Mouse (Mus musculus) limb, embryonic 15.5 days (tissue): Measurements from ENCODE around the gene Mast4. TPM values are rescaled to one million over a fixed set of nuclear protein-coding genes. Genes with fewer than 3 reads are reported as not detected.

ENCODE experiments used
- ATAC-seq: fragments of 200-750 bp; cut with Nextera tagmentation; 2 replicates; pipeline ENCODE4 v1.8.0; 2017; ENCODE audit warnings: low read depth, moderate TSS enrichment; ENCODE audit not compliant: insufficient number of reproducible peaks, low FRiP score, low TSS enrichment
- H3K27ac ChIP-seq: fragments of 300-500 bp; sonication (generic); 2 replicates; pipeline ENCODE4 v1.5.1; 2015; ENCODE audit warnings: moderate library complexity, mild to moderate bottlenecking, inconsistent platforms
- H3K27me3 ChIP-seq: fragments of 300-500 bp; sonication (generic); 2 replicates; pipeline ENCODE4 v1.6.1; 2015; ENCODE audit warnings: inconsistent platforms
- H3K36me3 ChIP-seq: fragments of 300-500 bp; sonication (generic); 2 replicates; pipeline ENCODE4 v1.6.1; 2015; ENCODE audit warnings: inconsistent platforms
- H3K4me1 ChIP-seq: fragments of 300-500 bp; sonication (generic); 2 replicates; pipeline ENCODE4 v1.6.1; 2015; ENCODE audit warnings: inconsistent platforms
- H3K4me2 ChIP-seq: fragments of 300-500 bp; sonication (generic); 2 replicates; pipeline ENCODE4 v1.6.1; 2015; ENCODE audit warnings: mild to moderate bottlenecking, inconsistent platforms
- H3K4me3 ChIP-seq: fragments of 300-500 bp; sonication (generic); 2 replicates; pipeline ENCODE4 v1.5.1; 2015; ENCODE audit warnings: mild to moderate bottlenecking, inconsistent platforms
- H3K9ac ChIP-seq: fragments of 300-500 bp; sonication (generic); 2 replicates; pipeline ENCODE4 v1.6.1; 2015; ENCODE audit warnings: inconsistent platforms
- H3K9me3 ChIP-seq: fragments of 300-500 bp; sonication (generic); 2 replicates; pipeline ENCODE4 v1.6.1; 2016; ENCODE audit warnings: inconsistent platforms
- WGBS: fragments of 180-500 bp; shearing (Covaris S2); methylation state at CpG from one replicate; pipeline ENCODE4 v1.1.7; 2015; 5-methylcytosine and 5-hydroxymethylcytosine counted together
- polyA plus RNA-seq: library from polyadenylated mRNA; unstranded; fragments of >200 nt; fragmentation: Nextera tagmentation; extraction: Ambion mirVana; gene quantifications from 2 replicates; pipeline ENCODE4 v1.2.1, GENCODE M21; 2015

Gene Mast4
- polyA plus RNA-seq, 1 experiment from 2014 or later = 26.3 TPM

- Histone ChIP-seq H3K36me3 (no peaks in the 10 kb centered on the region), H3K4me3 (no peak overlapping the region), H3K9ac (no peak overlapping the region), H3K27ac (no peak overlapping the region), H3K27me3 (no peaks in the 10 kb centered on the region), H3K4me2 (no peak overlapping the region), H3K4me1 (peaks cover 15% of the 10 kb centered on the region), H3K9me3 (no peaks in the 10 kb centered on the region)
- no peak for ATAC-seq
- 70% methylated on average over 11 of the region's 11 CpGs for WGBS
Observed at GRCm38 (mm10) chr13:102871380-102872104, 462.8 kb downstream of the Mast4 start.

GRCm38 (mm10) chr13:102869541-102869940 lies 464.8 kb downstream of the Mast4 start:
- WGBS = 81% methylated on average over 4 of the region's 4 CpGs

GRCm38 (mm10) chr13:102866816-102867215 lies 467.5 kb downstream of the Mast4 start:
- Histone ChIP-seq H3K9ac (no peak overlapping the region), H3K27me3 (no peaks in the 10 kb centered on the region), H3K4me2 (no peak overlapping the region), H3K36me3 (no peaks in the 10 kb centered on the region), H3K27ac (no peak overlapping the region), H3K4me3 (no peak overlapping the region), H3K9me3 (no peaks in the 10 kb centered on the region), H3K4me1 (peaks cover 9% of the 10 kb centered on the region; the same call in 1 of the 2 replicates)
- ATAC-seq = no peak

More at GRCm38 (mm10) chr13:102869541-102869940, 464.8 kb downstream of the Mast4 start:
- H3K4me3 ChIP-seq = no peak overlapping the region
- no peak overlapping the region for H3K9ac ChIP-seq
- peaks cover 11% of the 10 kb centered on the region; the same call in 1 of the 2 replicates for H3K4me1 ChIP-seq
- ATAC-seq = no peak
- no peaks in the 10 kb centered on the region for H3K36me3 ChIP-seq
- no peak overlapping the region for H3K4me2 ChIP-seq
- H3K9me3 ChIP-seq = no peaks in the 10 kb centered on the region
- no peak overlapping the region for H3K27ac ChIP-seq
- no peaks in the 10 kb centered on the region for H3K27me3 ChIP-seq

- H3K27ac ChIP-seq = no peak overlapping the region
- no peaks in the 10 kb centered on the region for H3K36me3 ChIP-seq
- ATAC-seq = no peak
- H3K4me3 ChIP-seq = no peak overlapping the region
- peaks cover 9% of the 10 kb centered on the region; the same call in 1 of the 2 replicates for H3K4me1 ChIP-seq
- H3K9me3 ChIP-seq = no peaks in the 10 kb centered on the region
- 55% methylated on average over 11 of the region's 11 CpGs for WGBS
- no peaks in the 10 kb centered on the region for H3K27me3 ChIP-seq
- no peak overlapping the region for H3K9ac ChIP-seq
- no peak overlapping the region for H3K4me2 ChIP-seq
Observed at GRCm38 (mm10) chr13:102865971-102866724, 468.1 kb downstream of the Mast4 start.

GRCm38 (mm10) chr13:102865494-102865893 lies 468.8 kb downstream of the Mast4 start:
- H3K4me3 ChIP-seq = no peak overlapping the region
- no peak overlapping the region for H3K4me2 ChIP-seq
- peaks cover 9% of the 10 kb centered on the region; the same call in 1 of the 2 replicates for H3K4me1 ChIP-seq
- ATAC-seq = no peak
- H3K27ac ChIP-seq = no peak overlapping the region
- no peaks in the 10 kb centered on the region for H3K27me3 ChIP-seq
- H3K9me3 ChIP-seq = no peaks in the 10 kb centered on the region
- 68% methylated on average over 3 of the region's 3 CpGs for WGBS
- H3K36me3 ChIP-seq = no peaks in the 10 kb centered on the region
- no peak overlapping the region for H3K9ac ChIP-seq

GRCm38 (mm10) chr13:102864840-102865239 lies 469.5 kb downstream of the Mast4 start:
- H3K27me3 ChIP-seq = no peaks in the 10 kb centered on the region
- no peak for ATAC-seq
- no peak overlapping the region for H3K27ac ChIP-seq
- no peak overlapping the region for H3K9ac ChIP-seq
- H3K4me3 ChIP-seq = no peak overlapping the region
- H3K9me3 ChIP-seq = no peaks in the 10 kb centered on the region
- 85% methylated on average over 1 of the region's 1 CpGs for WGBS
- H3K4me2 ChIP-seq = no peak overlapping the region
- peaks cover 9% of the 10 kb centered on the region; the same call in 1 of the 2 replicates for H3K4me1 ChIP-seq
- H3K36me3 ChIP-seq = no peaks in the 10 kb centered on the region

- no peak overlapping the region for H3K27ac ChIP-seq
- H3K9ac ChIP-seq = no peak overlapping the region
- H3K4me3 ChIP-seq = no peak overlapping the region
- WGBS = 48% methylated on average over 2 of the region's 2 CpGs
- no peaks in the 10 kb centered on the region for H3K36me3 ChIP-seq
- H3K9me3 ChIP-seq = no peaks in the 10 kb centered on the region
- H3K4me1 ChIP-seq = peaks cover 9% of the 10 kb centered on the region; the same call in 1 of the 2 replicates
- H3K27me3 ChIP-seq = no peaks in the 10 kb centered on the region
- no peak for ATAC-seq
- H3K4me2 ChIP-seq = no peak overlapping the region
Observed at GRCm38 (mm10) chr13:102864079-102864478, 470.2 kb downstream of the Mast4 start.

GRCm38 (mm10) chr13:102862981-102863380 lies 471.3 kb downstream of the Mast4 start:
- H3K4me1 ChIP-seq = peaks cover 9% of the 10 kb centered on the region; the same call in 1 of the 2 replicates
- no peak for ATAC-seq
- 35% methylated on average over 2 of the region's 2 CpGs for WGBS

GRCm38 (mm10) chr13:102862397-102862796 lies 471.9 kb downstream of the Mast4 start:
- H3K4me2 ChIP-seq = no peak overlapping the region
- no peaks in the 10 kb centered on the region for H3K27me3 ChIP-seq
- H3K4me1 ChIP-seq = peaks cover 9% of the 10 kb centered on the region; the same call in 1 of the 2 replicates
- no peak overlapping the region for H3K27ac ChIP-seq
- no peak overlapping the region for H3K9ac ChIP-seq
- no peak overlapping the region for H3K4me3 ChIP-seq
- no peaks in the 10 kb centered on the region for H3K9me3 ChIP-seq
- WGBS = 63% methylated on average over 2 of the region's 2 CpGs
- H3K36me3 ChIP-seq = no peaks in the 10 kb centered on the region
- no peak for ATAC-seq

More at GRCm38 (mm10) chr13:102862981-102863380, 471.3 kb downstream of the Mast4 start:
- H3K9me3 ChIP-seq = no peaks in the 10 kb centered on the region
- H3K27ac ChIP-seq = no peak overlapping the region
- no peak overlapping the region for H3K9ac ChIP-seq
- H3K36me3 ChIP-seq = no peaks in the 10 kb centered on the region
- no peak overlapping the region for H3K4me3 ChIP-seq
- H3K27me3 ChIP-seq = no peaks in the 10 kb centered on the region
- H3K4me2 ChIP-seq = no peak overlapping the region

GRCm38 (mm10) chr13:102860733-102861132 lies 473.6 kb downstream of the Mast4 start:
- H3K4me3 ChIP-seq = no peak overlapping the region
- H3K4me2 ChIP-seq = no peak overlapping the region
- no peak for ATAC-seq
- H3K9me3 ChIP-seq = no peaks in the 10 kb centered on the region
- H3K27ac ChIP-seq = no peak overlapping the region
- H3K4me1 ChIP-seq = peaks cover 4% of the 10 kb centered on the region; the same call in 1 of the 2 replicates
- 96% methylated on average over 7 of the region's 7 CpGs for WGBS
- no peaks in the 10 kb centered on the region for H3K27me3 ChIP-seq
- H3K9ac ChIP-seq = no peak overlapping the region
- no peaks in the 10 kb centered on the region for H3K36me3 ChIP-seq

- ATAC-seq = no peak
- no peak overlapping the region for H3K4me2 ChIP-seq
- no peak overlapping the region for H3K9ac ChIP-seq
- 63% methylated on average over 3 of the region's 3 CpGs for WGBS
- no peaks in the 10 kb centered on the region for H3K36me3 ChIP-seq
- H3K4me1 ChIP-seq = 0 out of 2 replicates have a peak, but pooled peaks cover 2% of the 10 kb centered on the region
- H3K4me3 ChIP-seq = no peak overlapping the region
- no peaks in the 10 kb centered on the region for H3K27me3 ChIP-seq
- no peaks in the 10 kb centered on the region for H3K9me3 ChIP-seq
- H3K27ac ChIP-seq = no peak overlapping the region
Observed at GRCm38 (mm10) chr13:102860135-102860534, 474.2 kb downstream of the Mast4 start.

GRCm38 (mm10) chr13:102857539-102857838 lies 476.8 kb downstream of the Mast4 start:
- Histone ChIP-seq H3K4me2 (no peak overlapping the region), H3K4me3 (no peak overlapping the region), H3K9me3 (no peaks in the 10 kb centered on the region), H3K36me3 (no peaks in the 10 kb centered on the region), H3K27me3 (no peaks in the 10 kb centered on the region), H3K9ac (no peak overlapping the region), H3K4me1 (no peaks in the 10 kb centered on the region), H3K27ac (no peak overlapping the region)
- ATAC-seq = no peak
- 85% methylated on average over 3 of the region's 3 CpGs for WGBS
